Mouse (Mus musculus): ENCODE results near the gene Krt26.

GRCm38 (mm10) chr11:99314594-99314993 lies 23.2 kb downstream of the Krt26 start:
- no peak for TF ChIP-seq POLR2A (IDR thresholded peaks at IDR 0.05; ENCODE audit: extremely low read depth, insufficient read depth, low read length)
- no peak for TF ChIP-seq CTCF (IDR thresholded peaks at IDR 0.05; ENCODE audit: low read depth, low read length)
